Mouse (Mus musculus) MEL (cell line): ENCODE measurements around the gene Iscu.

Source experiments
- CHD1 ChIP-seq: IDR thresholded peaks from 2 replicates; pipeline ENCODE4 v1.6.1; 2012; ENCODE audit warnings: low read depth, mild to moderate bottlenecking, inconsistent platforms, low read length, improper control_type of control experiment
- CTCF ChIP-seq, 3 experiments: IDR thresholded peaks in 2 of 3; conservative IDR thresholded peaks in 1 of 3; 2 replicates each; pipeline ENCODE4 v1.5.1; 2011 to 2012; ENCODE audit warnings: low read length in 3 of 3, low read depth in 2 of 3, mild to moderate bottlenecking in 2 of 3, improper control_type of control experiment in 1 of 3, inconsistent platforms in 1 of 3, mixed read lengths in 1 of 3, moderate library complexity in 1 of 3; ENCODE audit not compliant: control insufficient read depth in 1 of 3, insufficient read depth in 1 of 3, poor library complexity in 1 of 3, severe bottlenecking in 1 of 3
- ETS1 ChIP-seq: IDR thresholded peaks from 2 replicates; pipeline ENCODE4 v1.6.1; 2012; ENCODE audit warnings: low read depth, mild to moderate bottlenecking, inconsistent platforms, low read length, improper control_type of control experiment, moderate library complexity
- GATA1 ChIP-seq: IDR thresholded peaks from 2 replicates; pipeline ENCODE4 v1.6.1; 2011; ENCODE audit warnings: low read depth, low read length, improper control_type of control experiment
- JUND ChIP-seq: IDR thresholded peaks from 2 replicates; pipeline ENCODE4 v1.6.1; 2011; ENCODE audit warnings: low read depth, mild to moderate bottlenecking, improper control_type of control experiment, low read length
- MAX ChIP-seq: IDR thresholded peaks from 2 replicates; pipeline ENCODE4 v1.6.1; 2011; ENCODE audit warnings: low read length, improper control_type of control experiment
- MXI1 ChIP-seq: IDR thresholded peaks from 2 replicates; pipeline ENCODE4 v1.6.1; 2011; ENCODE audit warnings: mild to moderate bottlenecking, low read depth, low read length, improper control_type of control experiment
- NRF1 ChIP-seq: IDR thresholded peaks from 2 replicates; pipeline ENCODE4 v1.6.1; 2014; ENCODE audit warnings: low read depth, mild to moderate bottlenecking, inconsistent platforms, low read length, improper control_type of control experiment, moderate library complexity; ENCODE audit not compliant: poor library complexity, insufficient read depth, severe bottlenecking
- POLR2A ChIP-seq, 2 experiments: IDR thresholded peaks; 2 replicates each; pipeline ENCODE4 v1.6.1; 2011 to 2012; ENCODE audit warnings: low read length in 2 of 2, mild to moderate bottlenecking in 2 of 2, control low read depth in 1 of 2, improper control_type of control experiment in 1 of 2, low read depth in 1 of 2, moderate library complexity in 1 of 2; ENCODE audit not compliant: control insufficient read depth in 1 of 2, insufficient read depth in 1 of 2, poor library complexity in 1 of 2
- UBTF ChIP-seq: IDR thresholded peaks from 2 replicates; pipeline ENCODE4 v1.6.1; 2012; ENCODE audit warnings: low read depth, mild to moderate bottlenecking, inconsistent platforms, low read length, improper control_type of control experiment, moderate library complexity, borderline replicate concordance; ENCODE audit not compliant: insufficient read depth
- USF1 ChIP-seq: IDR thresholded peaks from 2 replicates; pipeline ENCODE4 v1.6.1; 2014; ENCODE audit warnings: low read depth, mild to moderate bottlenecking, inconsistent platforms, low read length, improper control_type of control experiment, moderate library complexity
- USF2 ChIP-seq, 2 experiments: IDR thresholded peaks; 2 replicates each; pipeline ENCODE4 v1.6.1; 2011 to 2012; ENCODE audit warnings: improper control_type of control experiment in 2 of 2, low read length in 2 of 2, borderline replicate concordance in 1 of 2, inconsistent platforms in 1 of 2, low read depth in 1 of 2, mild to moderate bottlenecking in 1 of 2; ENCODE audit not compliant: insufficient read depth in 1 of 2
- ZNF384 ChIP-seq: IDR thresholded peaks from 2 replicates; pipeline ENCODE4 v1.6.1; 2012; ENCODE audit warnings: low read depth, mild to moderate bottlenecking, inconsistent platforms, low read length, improper control_type of control experiment

DNA sequence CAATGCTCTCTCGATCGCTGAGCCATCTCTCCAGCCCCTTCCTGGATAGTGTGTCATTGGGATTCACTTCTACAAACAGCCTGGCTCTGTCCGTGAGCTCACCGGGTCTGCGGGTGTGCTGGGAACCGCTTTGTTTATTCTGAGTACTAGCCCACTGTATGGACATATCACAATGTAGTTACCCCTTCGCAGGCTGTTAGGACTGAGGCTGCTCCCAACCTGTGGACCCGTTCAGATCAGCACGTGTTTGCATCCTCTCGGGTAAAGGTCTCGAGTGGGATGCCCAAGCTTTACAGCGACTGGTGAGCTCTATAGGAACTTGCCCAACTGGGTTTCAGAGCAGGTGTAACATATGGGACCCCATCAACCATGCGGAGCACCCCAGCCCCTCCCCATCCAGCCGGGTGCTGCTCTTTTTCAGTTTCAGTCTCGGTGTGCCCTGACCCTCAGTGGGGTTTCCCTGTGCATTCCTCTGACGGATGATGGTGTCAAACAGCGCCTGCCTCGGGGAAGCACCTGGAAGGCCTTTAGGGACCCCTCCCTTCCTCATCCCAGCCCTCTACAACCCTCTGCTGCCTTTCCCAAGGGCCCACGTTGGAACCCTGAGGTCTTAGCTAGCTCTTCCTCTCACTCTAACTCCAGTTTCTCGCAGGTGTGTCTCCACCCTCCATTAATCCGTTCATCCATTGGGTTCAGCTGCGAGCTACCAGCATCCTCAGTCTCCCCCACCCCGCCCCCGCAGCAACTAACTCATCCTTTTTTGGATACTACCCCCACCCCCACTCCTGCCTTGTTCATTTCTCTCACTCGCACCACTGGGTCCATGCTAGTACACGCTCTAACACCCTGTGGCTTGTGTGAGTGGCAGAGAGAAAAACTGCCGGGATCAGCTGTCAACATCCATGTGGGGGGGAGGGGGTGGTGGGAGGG, 41.8 kb downstream of the Iscu start:
- TF ChIP-seq UBTF (no peak), CTCF (IDR thresholded peaks at IDR 0.05 in 2 of 3, conservative IDR thresholded peaks at IDR 0.05 in 1 of 3; ENCODE audit: control insufficient read depth in 1 of 3, insufficient read depth in 1 of 3, low read depth in 2 of 3, low read length in 3 of 3, poor library complexity in 1 of 3, severe bottlenecking in 1 of 3) (no peak), NRF1 (no peak), MXI1 (no peak), CHD1 (no peak), USF2 (IDR thresholded peaks at IDR 0.05; ENCODE audit: borderline replicate concordance in 1 of 2, insufficient read depth in 1 of 2, low read depth in 1 of 2, low read length in 2 of 2) (no peak), USF1 (no peak), JUND (no peak), ETS1 (no peak), POLR2A (IDR thresholded peaks at IDR 0.05; ENCODE audit: control insufficient read depth in 1 of 2, insufficient read depth in 1 of 2, low read depth in 1 of 2, low read length in 2 of 2, poor library complexity in 1 of 2) (no peak), MAX (no peak), ZNF384 (no peak), GATA1 (no peak)
